Mouse (Mus musculus) common myeloid progenitor, adult 5-6 weeks (primary cell): ENCODE measurements at regions not wholly inside any gene's neighbourhood (a gene's known extent, or its start where the extent isn't known, plus 50 kb on each side); places are given as distances from the start of the nearest gene placed in this dataset.

Experiments
- ATAC-seq: replicated peaks from 2 replicates; pipeline ENCODE4 v1.8.0; 2016; ENCODE audit warnings: low read depth, mild to moderate bottlenecking, moderate TSS enrichment, inconsistent platforms; ENCODE audit not compliant: poor library complexity, severe bottlenecking

GRCm38 (mm10) chr9:47423462-47423832 lies 106.5 kb upstream of the Cadm1 start:
- ATAC-seq, result no peak

GRCm38 (mm10) chr9:47424191-47424590 lies 105.8 kb upstream of the Cadm1 start:
- no peak for ATAC-seq

DNA sequence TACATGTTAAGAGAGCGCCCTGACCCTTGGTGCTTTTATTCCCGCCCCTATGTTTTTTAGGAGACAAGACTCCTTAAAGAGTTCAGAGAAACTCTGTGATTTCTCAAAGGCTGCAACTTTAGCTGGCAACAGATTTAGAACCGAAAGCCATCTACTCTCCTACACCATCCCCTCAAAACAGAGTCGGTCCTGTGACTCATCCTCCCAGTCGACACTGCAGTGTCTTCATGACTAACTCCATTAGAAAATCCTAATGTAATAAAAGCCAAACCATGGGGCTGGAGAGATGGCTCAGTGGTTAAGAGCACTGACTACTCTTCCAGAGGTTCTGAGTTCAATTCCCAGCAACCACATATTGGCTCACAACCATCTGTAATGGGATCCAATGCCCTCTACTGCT lies 103.3 kb upstream of the Cadm1 start:
- ATAC-seq, result no peak

DNA sequence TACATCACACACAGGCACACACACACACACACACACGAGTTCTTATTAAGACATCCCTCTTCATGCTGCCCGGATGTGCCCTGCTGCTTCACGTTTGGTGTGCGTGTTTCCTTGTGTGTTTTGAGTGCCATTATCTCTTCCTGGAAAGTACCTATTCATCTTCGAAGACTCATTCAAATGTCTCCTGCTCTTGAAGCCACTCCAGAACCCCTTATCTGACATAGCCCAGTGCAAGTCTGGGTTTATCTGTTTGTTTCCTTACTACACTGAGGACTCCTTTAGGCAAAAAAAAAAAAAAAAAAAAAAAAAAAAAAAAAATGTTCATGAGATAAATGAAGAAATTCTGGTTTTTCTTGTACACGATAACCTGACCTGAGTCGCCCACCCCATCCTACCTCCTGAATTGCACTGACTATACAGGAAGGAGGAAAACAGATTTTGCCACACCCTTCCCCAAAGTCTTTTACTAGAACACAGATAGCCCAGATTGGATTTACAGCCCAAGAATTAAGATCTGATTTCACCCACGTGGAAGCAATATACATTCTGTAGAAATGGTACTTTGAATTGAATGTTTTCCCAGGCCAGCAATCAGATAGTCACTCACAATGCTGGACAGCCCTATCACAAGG lies 101.1 kb upstream of the Cadm1 start:
- no peak for ATAC-seq

GRCm38 (mm10) chr9:47429691-47430090 lies 100.3 kb upstream of the Cadm1 start:
- no peak for ATAC-seq

- no peak for ATAC-seq
Measured at GRCm38 (mm10) chr9:47432715-47433114, 97.3 kb upstream of the Cadm1 start.

DNA sequence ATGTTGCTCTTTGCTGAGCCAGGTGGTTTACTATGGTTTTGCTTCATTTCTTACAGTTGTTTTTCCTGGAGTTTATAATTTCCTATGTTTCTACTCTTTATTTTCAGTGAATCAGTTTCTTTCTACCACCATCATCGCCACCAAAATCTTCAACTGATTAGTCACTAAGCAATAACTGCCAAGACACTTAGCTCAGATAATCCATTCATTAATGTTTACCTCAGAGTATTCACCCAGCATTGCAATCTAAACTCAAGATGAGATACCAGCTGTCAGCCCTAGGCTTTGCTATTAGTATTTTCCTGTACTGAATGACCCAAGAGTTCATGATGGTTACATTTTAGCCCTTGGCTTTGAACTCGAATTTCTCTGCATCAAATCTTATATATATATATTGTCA lies 96.8 kb upstream of the Cadm1 start:
- no peak for ATAC-seq

DNA sequence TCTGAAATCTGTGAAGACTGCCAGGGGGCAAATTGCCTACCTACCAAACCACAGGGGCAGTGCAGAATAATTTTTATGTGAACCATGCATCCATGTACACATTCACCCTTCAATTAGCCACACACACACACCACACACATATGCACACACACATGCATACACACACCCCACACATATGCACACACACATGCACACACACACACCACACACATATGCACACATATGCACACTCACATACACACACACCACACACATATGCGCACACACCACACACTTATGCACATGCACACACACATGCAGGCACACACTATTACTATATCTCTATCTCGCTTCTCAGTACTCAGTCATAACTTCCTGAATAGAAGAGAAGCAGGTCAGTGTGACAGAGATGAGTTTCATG lies 95.9 kb upstream of the Cadm1 start:
- ATAC-seq, result no peak

GRCm38 (mm10) chr9:47438976-47439375 lies 91.0 kb upstream of the Cadm1 start:
- no peak for ATAC-seq

GRCm38 (mm10) chr9:47439506-47439905 lies 90.5 kb upstream of the Cadm1 start:
- no peak for ATAC-seq

GRCm38 (mm10) chr9:47440128-47440527 lies 89.8 kb upstream of the Cadm1 start:
- no peak for ATAC-seq

DNA sequence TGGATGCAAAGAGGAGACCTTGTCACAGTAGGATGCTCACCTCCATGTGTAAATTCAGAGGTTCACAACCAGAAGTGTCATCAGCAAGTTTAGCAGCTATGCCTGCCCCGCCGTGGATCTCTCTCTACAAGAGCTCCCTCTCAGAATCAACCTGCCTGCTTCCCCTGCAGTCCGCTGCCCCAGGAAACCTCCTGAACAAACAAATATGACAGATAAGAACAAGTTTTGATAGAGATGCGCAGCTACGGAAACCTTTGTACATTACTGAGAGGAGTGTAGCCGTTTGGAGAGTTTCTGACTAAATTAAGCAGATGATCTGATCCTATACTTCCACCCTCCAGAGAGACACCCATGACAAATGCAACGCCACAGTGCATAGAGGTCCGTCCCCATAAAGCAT lies 88.8 kb upstream of the Cadm1 start:
- ATAC-seq, result no peak

DNA sequence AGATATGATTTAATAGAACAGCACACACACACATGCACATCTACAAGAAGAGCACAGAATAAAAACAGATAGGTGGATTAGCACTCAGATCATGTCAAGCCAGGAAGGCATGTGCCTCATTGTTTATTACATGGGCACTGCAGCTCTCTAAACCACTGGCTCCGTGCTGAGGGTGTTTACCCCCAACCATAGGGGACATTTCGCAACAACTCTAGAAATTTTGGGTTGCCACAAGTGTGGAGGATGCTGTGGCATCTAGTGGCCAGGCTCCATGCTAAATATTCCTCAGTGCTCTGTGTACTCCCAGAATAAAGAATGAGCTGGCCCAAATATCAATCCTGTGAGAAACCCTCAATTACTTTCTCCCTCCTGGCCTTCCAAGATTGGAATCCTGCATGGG lies 85.8 kb upstream of the Cadm1 start:
- no peak for ATAC-seq

DNA sequence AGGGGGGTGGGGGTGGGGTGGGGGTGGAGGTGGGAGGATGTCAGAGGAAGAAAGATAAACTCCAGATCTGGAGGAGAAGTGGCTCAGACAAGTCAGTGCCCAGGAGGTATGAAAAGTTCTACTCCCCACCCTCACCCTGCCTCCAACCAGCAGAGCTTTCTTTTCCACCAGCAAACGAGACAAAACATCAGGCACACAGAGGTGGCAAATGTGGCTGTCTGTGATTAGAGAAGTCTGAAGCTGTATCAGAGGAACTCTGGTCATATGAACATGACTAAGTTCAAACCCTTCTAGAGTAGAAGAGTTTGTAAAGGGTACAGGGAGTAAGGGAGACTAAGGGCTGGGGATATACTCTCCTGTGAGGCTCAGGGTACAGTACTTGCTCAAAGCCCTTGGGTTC lies 85.2 kb upstream of the Cadm1 start:
- ATAC-seq, result no peak

DNA sequence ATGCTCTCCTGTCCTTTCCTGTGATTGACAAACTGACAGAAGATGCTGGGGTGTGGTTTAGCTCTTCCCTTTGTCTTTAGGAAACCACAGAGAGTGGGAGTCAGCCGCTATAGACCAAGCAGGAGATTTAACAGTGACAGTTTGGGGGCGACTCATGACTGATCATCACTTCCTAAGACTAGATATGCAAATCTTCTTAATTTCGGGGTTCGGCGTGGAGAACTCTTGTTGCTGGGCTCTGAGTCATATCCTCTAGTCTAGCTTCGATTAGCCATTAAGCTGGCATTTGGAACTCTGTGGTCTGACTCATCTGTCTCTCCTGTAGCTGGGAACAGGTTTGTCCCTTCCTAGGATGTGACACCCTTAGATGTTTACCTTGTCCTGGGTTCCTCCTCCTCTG lies 84.6 kb upstream of the Cadm1 start:
- no peak for ATAC-seq

- no peak for ATAC-seq
Measured at GRCm38 (mm10) chr9:47452752-47453151, 77.2 kb upstream of the Cadm1 start.

- no peak for ATAC-seq
Measured at GRCm38 (mm10) chr9:47458721-47459418, 71.1 kb upstream of the Cadm1 start.

DNA sequence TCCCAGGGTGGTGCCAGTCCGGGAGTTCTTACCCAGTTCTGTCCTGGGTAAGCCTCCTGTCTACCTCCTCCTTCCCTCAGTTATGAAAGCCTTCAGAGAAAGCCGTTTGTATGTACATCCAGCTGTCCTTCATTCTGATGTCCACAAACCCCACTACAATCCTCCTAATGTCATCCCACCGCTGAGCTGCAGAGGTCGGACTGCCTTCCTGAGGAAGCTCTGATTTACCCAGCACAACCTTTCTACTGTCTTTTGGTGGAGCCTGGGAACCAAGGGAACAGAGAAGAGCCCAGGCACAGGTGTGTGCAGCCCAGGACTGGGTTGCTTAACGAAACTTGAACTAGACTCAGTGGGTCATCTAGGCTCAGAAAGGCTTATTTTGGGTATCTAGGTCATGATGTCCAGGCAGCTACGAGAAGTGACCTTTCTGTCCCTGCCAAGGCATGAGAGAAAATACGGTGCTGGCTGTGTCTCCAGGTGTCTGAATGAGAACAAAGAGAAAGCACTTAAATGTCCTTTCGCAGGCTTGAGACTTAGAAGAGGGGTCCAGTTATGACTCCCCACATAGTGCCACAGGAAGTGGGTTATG lies 70.4 kb upstream of the Cadm1 start:
- no peak for ATAC-seq

GRCm38 (mm10) chr9:47460241-47460640 lies 69.7 kb upstream of the Cadm1 start:
- ATAC-seq, result no peak

- ATAC-seq, result no peak
Measured at GRCm38 (mm10) chr9:47461915-47462314, 68.1 kb upstream of the Cadm1 start.

- no peak for ATAC-seq
Measured at GRCm38 (mm10) chr9:47466767-47467166, 63.2 kb upstream of the Cadm1 start.

GRCm38 (mm10) chr9:47467815-47468214 lies 62.2 kb upstream of the Cadm1 start:
- ATAC-seq, result no peak
